Mouse (Mus musculus) ES-E14 (cell line): ENCODE results near the gene Rbl2. TPM values are rescaled to one million over a fixed set of nuclear protein-coding genes. Genes with fewer than 3 reads are reported as not detected.

Experiments used
- DNase-seq: peaks from one replicate; pipeline ENCODE4 v3.0.0-alpha.2; 2013; ENCODE audit warnings: low read depth, low spot score
- H3K27ac ChIP-seq: 2 replicates; pipeline ENCODE4 v1.5.1; 2012; ENCODE audit warnings: low read depth, mild to moderate bottlenecking, low read length, moderate library complexity, mixed read lengths; ENCODE audit not compliant: poor library complexity, insufficient read depth, severe bottlenecking
- H3K36me3 ChIP-seq: 2 replicates; pipeline ENCODE4 v1.6.1; 2012; ENCODE audit warnings: mild to moderate bottlenecking, low read length, moderate library complexity, mixed read lengths; ENCODE audit not compliant: control insufficient read depth, poor library complexity, insufficient read depth, severe bottlenecking
- H3K4me1 ChIP-seq, 2 experiments: fragments of 150-350 bp in 1 of 2; sonication (generic) in 1 of 2; 2 replicates each; pipeline ENCODE4 v1.6.1; 2012; ENCODE audit warnings: low read length in 2 of 2, mild to moderate bottlenecking in 1 of 2, mixed read lengths in 1 of 2; ENCODE audit not compliant: control insufficient read depth in 2 of 2, insufficient read depth in 2 of 2, poor library complexity in 1 of 2
- H3K4me3 ChIP-seq, 2 experiments: fragments of 150-350 bp in 1 of 2; sonication (generic) in 1 of 2; 2 replicates each; pipeline ENCODE4 v1.5.1; 2012; ENCODE audit warnings: low read length in 2 of 2, low read depth in 1 of 2, mild to moderate bottlenecking in 1 of 2, mixed read lengths in 1 of 2; ENCODE audit not compliant: insufficient read depth in 1 of 2, poor library complexity in 1 of 2, severe bottlenecking in 1 of 2
- H3K9ac ChIP-seq: 2 replicates; pipeline ENCODE4 v1.6.1; 2012; ENCODE audit warnings: low read depth, mild to moderate bottlenecking, low read length, mixed read lengths; ENCODE audit not compliant: poor library complexity, insufficient read depth, severe bottlenecking
- H3K9me3 ChIP-seq: fragments of 150-350 bp; sonication (generic); 2 replicates; pipeline ENCODE4 v1.6.1; 2012; ENCODE audit warnings: low read depth, mild to moderate bottlenecking, low read length; ENCODE audit not compliant: control insufficient read depth, insufficient read depth
- CHD2 ChIP-seq: IDR thresholded peaks from 2 replicates; pipeline ENCODE4 v1.6.1; 2014; ENCODE audit warnings: mild to moderate bottlenecking, low read depth, low read length, inconsistent platforms
- HCFC1 ChIP-seq: IDR thresholded peaks from 2 replicates; pipeline ENCODE4 v1.6.1; 2012; ENCODE audit warnings: low read length, inconsistent platforms, borderline replicate concordance; ENCODE audit not compliant: insufficient read depth
- MAFK ChIP-seq: IDR thresholded peaks from 2 replicates; pipeline ENCODE4 v1.6.1; 2014; ENCODE audit warnings: mild to moderate bottlenecking, low read depth, low read length, inconsistent platforms; ENCODE audit not compliant: insufficient read depth
- ZC3H11A ChIP-seq: IDR thresholded peaks from 2 replicates; pipeline ENCODE4 v1.6.1; 2012; ENCODE audit warnings: low read depth, mild to moderate bottlenecking, inconsistent platforms, low read length, borderline replicate concordance
- ZNF384 ChIP-seq: IDR thresholded peaks from 2 replicates; pipeline ENCODE4 v1.6.1; 2012; ENCODE audit warnings: low read depth, low read length, inconsistent platforms
- in situ Hi-C, 2 experiments: fragments of 600-800 bp; cut with MboI; formaldehyde crosslinking; loops; one replicate each; pipeline ENCODE4 v1.15.1; 2025; ENCODE audit warnings: low sequenced_read_pairs in 2 of 2, inconsistent platforms in 1 of 2; ENCODE audit not compliant: unreplicated experiment in 2 of 2
- total RNA-seq: library from RNA; depleted of rRNA; stranded (reverse); fragments of 300-350 nt; gene quantifications from 2 replicates; pipeline ENCODE4 v1.2.3, GENCODE M21; 2012

The Rbl2 gene
- total RNA-seq, 1 experiment = 7.7 TPM

DNA sequence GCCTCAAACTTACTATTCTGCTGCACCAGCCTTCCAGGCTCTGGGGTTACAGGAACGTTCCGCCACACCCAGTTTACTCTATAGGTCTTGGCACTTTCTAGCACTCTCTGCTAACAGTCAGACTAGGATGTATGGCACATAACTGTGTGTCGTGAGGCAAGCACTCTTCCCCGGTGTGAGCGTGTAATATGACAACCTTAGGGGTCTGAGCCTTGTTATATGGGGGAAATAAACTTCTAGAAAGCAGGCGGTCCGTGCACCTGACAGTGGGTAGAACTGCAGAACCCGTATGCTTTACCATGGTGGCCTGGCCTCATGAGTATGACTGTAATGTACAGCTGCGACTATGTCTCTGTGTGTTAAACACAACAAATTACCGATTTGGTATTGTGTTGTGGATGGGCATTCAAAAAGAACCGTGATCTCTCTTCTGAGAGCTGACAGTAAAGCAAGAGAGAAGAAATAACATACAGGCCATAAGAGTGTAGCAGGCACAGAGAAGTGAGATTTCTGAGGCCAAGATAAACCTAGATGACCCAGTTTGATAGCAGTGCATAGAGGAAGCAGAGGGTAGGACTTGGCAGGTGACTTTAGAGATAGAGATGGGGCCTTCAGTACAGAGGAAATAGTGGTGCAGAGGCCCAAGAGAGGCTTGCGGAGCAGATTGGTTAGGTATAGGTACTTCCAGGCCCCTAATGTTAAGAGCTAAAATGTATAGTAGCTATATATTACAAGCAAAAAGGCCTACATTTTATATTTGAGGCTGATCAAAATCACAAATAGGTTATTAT, 7.4 kb downstream of the Rbl2 start:
- no peaks in the 10 kb centered on the region for H3K36me3 ChIP-seq
- in situ Hi-C loops = no loop called here
- TF ChIP-seq MAFK (no peak), HCFC1 (no peak), ZC3H11A (no peak), CHD2 (no peak), ZNF384 (no peak)
- no peak for DNase-seq
- H3K4me3 ChIP-seq = no peak overlapping the region
- H3K9me3 ChIP-seq = no peaks in the 10 kb centered on the region
- H3K27ac ChIP-seq = no peak overlapping the region
- no peak overlapping the region for H3K9ac ChIP-seq
- H3K4me1 ChIP-seq = peaks cover 2 to 10% of the 10 kb centered on the region in 2 experiments; a peak in 2 of 4 replicates

DNA sequence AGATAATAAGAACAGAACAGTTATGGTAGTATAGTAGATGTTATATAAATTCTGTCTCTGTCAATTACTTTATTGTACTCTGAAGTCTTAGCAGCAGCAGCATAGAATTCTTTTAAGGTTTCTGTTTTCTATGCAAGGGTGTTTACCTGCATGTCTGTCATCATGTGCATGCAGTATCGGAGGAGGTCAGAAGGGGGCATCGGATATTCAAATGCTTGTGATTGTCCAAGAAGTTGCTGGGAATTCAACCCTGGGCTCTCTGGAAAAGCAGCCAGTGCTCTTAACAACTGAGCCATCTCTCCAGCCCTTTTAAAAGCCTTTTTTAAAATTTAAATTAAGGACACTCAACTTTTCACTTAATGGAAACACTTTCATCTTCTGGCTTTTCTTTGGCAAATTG, 9.8 kb downstream of the Rbl2 start:
- Histone ChIP-seq H3K9ac (no peak overlapping the region), H3K27ac (no peak overlapping the region), H3K36me3 (no peaks in the 10 kb centered on the region), H3K4me3 (no peak overlapping the region), H3K9me3 (no peaks in the 10 kb centered on the region), H3K4me1 (peaks cover 3 to 10% of the 10 kb centered on the region in 2 experiments; a peak in 2 of 4 replicates)
- TF ChIP-seq ZNF384 = no peak
- TF ChIP-seq HCFC1 = no peak
- TF ChIP-seq CHD2 = no peak
- TF ChIP-seq MAFK = no peak
- TF ChIP-seq ZC3H11A = no peak
- in situ Hi-C loops = no loop called here
- DNase-seq = peak; percentile 78

DNA sequence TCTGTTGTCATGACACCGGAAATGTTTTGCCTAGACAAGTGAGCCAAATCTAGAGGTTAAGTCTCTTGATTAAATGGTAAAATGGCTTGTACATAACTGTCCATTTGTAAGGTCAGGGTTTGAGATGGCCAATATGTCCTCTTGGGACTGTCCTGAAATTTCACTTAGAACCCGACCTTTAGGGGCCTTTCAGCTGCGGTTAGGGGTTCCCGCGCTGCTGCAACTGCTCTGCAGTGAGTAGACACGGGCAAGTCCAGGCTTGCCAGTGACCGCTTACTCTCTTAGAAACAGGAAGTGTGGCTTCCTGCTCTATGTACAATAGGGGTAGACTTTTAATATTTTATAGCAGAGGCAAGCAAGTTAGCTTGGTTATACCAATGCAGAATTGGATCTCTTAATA, 12.1 kb downstream of the Rbl2 start:
- no peaks in the 10 kb centered on the region for H3K9me3 ChIP-seq
- no peak overlapping the region; the same call in 1 of the 2 replicates for H3K27ac ChIP-seq
- peaks cover 3 to 10% of the 10 kb centered on the region in 2 experiments; a peak in 2 of 4 replicates for H3K4me1 ChIP-seq
- H3K4me3 ChIP-seq = peak overlapping the region; percentile 53 to 64; a peak in 3 of 4 replicates
- H3K36me3 ChIP-seq = peaks cover under 1% of the 10 kb centered on the region; the same call in 1 of the 2 replicates
- TF ChIP-seq ZNF384 = no peak
- no peak for TF ChIP-seq MAFK
- peak overlapping the region; percentile 77; the same call in 1 of the 2 replicates for H3K9ac ChIP-seq
- no peak for DNase-seq
- in situ Hi-C loops = no loop called here

DNA sequence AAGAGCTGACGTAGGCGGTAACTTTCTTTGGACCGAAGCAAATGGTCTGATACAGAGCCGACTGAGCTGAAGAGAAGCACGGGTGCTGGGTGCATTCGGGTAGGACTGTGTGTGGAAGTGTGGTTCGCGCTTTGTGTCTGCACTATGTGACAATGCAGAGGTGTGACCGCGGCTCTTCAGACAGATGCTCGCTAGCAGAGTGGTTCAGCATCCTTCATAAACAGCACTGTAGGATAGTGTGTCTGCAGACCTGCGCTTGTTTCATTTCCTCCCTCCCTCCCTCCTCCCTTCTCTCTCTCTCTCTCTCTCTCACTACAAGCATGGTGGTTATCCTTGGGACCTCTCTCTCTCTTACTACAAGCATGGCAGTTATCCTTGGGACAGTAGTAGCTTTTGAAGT, 12.6 kb downstream of the Rbl2 start:
- Histone ChIP-seq H3K36me3 (peaks cover 3% of the 10 kb centered on the region; the same call in 1 of the 2 replicates), H3K4me1 (peaks cover 3 to 10% of the 10 kb centered on the region in 2 experiments; a peak in 2 of 4 replicates), H3K9me3 (no peaks in the 10 kb centered on the region), H3K4me3 (peak overlapping the region; percentile 53 to 64), H3K9ac (peak overlapping the region; percentile 77), H3K27ac (peak overlapping the region; percentile 76; the same call in 1 of the 2 replicates)
- in situ Hi-C loops = no loop called here
- TF ChIP-seq ZC3H11A = no peak
- no peak for TF ChIP-seq CHD2
- no peak for TF ChIP-seq HCFC1
- TF ChIP-seq MAFK = no peak
- TF ChIP-seq ZNF384 = no peak
- DNase-seq = no peak
